Comparison of ENCODE assay signal across 27 mouse cellular contexts in the genomic region with DNA sequence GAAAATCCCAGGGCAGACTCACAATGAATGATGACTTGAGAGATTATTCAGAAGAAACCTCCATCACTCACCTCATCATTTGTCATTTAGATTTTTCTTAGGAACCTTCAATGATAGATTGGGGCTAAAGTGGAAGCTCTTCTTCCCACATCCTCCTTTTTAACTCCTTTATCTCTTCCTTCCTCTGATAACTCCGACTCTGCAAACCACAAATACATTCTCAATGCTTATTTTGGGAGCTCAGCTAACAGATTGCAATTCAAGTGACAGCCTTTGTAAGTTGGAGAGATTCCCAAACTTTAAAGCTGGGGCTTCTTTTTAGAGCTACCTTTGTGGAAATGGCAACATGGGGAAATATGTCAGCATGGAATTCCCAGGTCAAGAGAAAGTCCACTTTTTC.
DNase-seq lines count a peak whose midpoint lies in the region; ATAC-seq and TF ChIP-seq lines count a peak whose summit lies in the region.
"Had no signal": no experiment of that assay in that cellular context is flagged by ENCODE, and none has a peak within 500 bp of the region (broad histone marks: within the 10 kb centered on the region; RNA-seq: fewer than 3 reads in every experiment).

No protein-coding gene starts in this region.

- ATAC-seq in forebrain, postnatal 0 days = no peak
- ATAC-seq in forebrain, embryonic 15.5 days (replicated peaks) = no peak
- peak; percentile 63 for ATAC-seq in common myeloid progenitor, adult 5-6 weeks (replicated peaks; ENCODE audit: low read depth, poor library complexity, severe bottlenecking)
- ATAC-seq: forebrain, embryonic 13.5 days; hindbrain, postnatal 0 days; inflammation-experienced regulatory T-cells, adult 6 months; intestine, embryonic 16.5 days; Patski had no signal

- H3K9ac ChIP-seq in forebrain, postnatal 0 days = no peak overlapping the region
- H3K9ac ChIP-seq in forebrain, embryonic 15.5 days (replicated peaks) = no peak overlapping the region
- H3K9ac ChIP-seq: forebrain, embryonic 13.5 days; heart, embryonic 12.5 days; heart, embryonic 15.5 days; hindbrain, embryonic 14.5 days had no signal

- DNase-seq in forebrain, postnatal 0 days = peak; percentile 14
- peak; percentile 2 to 3 for DNase-seq in left cerebral cortex, postnatal 14 days (ENCODE audit: low spot score in 2 of 2)
- no peak for DNase-seq in left cerebral cortex, postnatal 4 days
- no peak for DNase-seq in cerebellum, postnatal 25 days
- DNase-seq: adrenal gland, postnatal 10 days; adrenal gland, postnatal 36 days; cerebellum, adult 11 months; cerebellum, adult 2 months; cerebellum, adult 9-11 months; cerebellum, postnatal 36 days; gastrocnemius, adult 2 months; gastrocnemius, postnatal 25 days; heart, adult 18-20 months; heart, postnatal 10 days; heart, postnatal 36 days had no signal

- no peak overlapping the region for H3K4me2 ChIP-seq in forebrain, postnatal 0 days (ENCODE audit: low read depth)
- H3K4me2 ChIP-seq in forebrain, embryonic 15.5 days (replicated peaks) = no peak overlapping the region
- H3K4me2 ChIP-seq: forebrain, embryonic 13.5 days; heart, embryonic 12.5 days; heart, embryonic 15.5 days; hindbrain, embryonic 14.5 days had no signal

- 57% methylated on average over 1 of the region's 1 CpGs for WGBS in forebrain, postnatal 0 days
- 73% methylated on average over 1 of the region's 1 CpGs for WGBS in forebrain, embryonic 15.5 days

- H3K27ac ChIP-seq in forebrain, postnatal 0 days (ENCODE audit: low read depth, low read length) = no peak overlapping the region
- no peak overlapping the region for H3K27ac ChIP-seq in forebrain, embryonic 15.5 days (replicated peaks)
- H3K27ac ChIP-seq: forebrain, embryonic 10.5 days; forebrain, embryonic 13.5 days; gastrocnemius, adult 2 months; heart, embryonic 15.5 days; hindbrain, embryonic 10.5 days; hindbrain, embryonic 14.5 days; hindbrain, postnatal 0 days had no signal

- intact Hi-C loops in left cerebral cortex, postnatal 14 days (cut with DNase I) = no loop called here
- intact Hi-C loops in left cerebral cortex, postnatal 4 days (cut with DNase I) = no loop called here

- H3K4me1 ChIP-seq in forebrain, postnatal 0 days (ENCODE audit: insufficient read depth) = no peaks in the 10 kb centered on the region
- no peaks in the 10 kb centered on the region for H3K4me1 ChIP-seq in forebrain, embryonic 15.5 days
- H3K4me1 ChIP-seq: forebrain, embryonic 10.5 days; forebrain, embryonic 13.5 days; heart, embryonic 12.5 days; heart, embryonic 15.5 days; hindbrain, embryonic 10.5 days had no signal

- TF ChIP-seq CTCF in forebrain, postnatal 0 days (IDR thresholded peaks at IDR 0.05; ENCODE audit: low read depth) = no peak

- H3K27me3 ChIP-seq in forebrain, postnatal 0 days (ENCODE audit: insufficient read depth, low read length) = no peaks in the 10 kb centered on the region
- H3K27me3 ChIP-seq in forebrain, embryonic 15.5 days = no peaks in the 10 kb centered on the region
- H3K27me3 ChIP-seq: forebrain, embryonic 13.5 days; heart, embryonic 12.5 days; heart, embryonic 15.5 days had no signal

- no peak overlapping the region for H3K4me3 ChIP-seq in forebrain, postnatal 0 days (ENCODE audit: low read depth, low read length)
- H3K4me3 ChIP-seq in forebrain, embryonic 15.5 days = no peak overlapping the region
- H3K4me3 ChIP-seq: forebrain, embryonic 10.5 days; forebrain, embryonic 13.5 days; gastrocnemius, adult 2 months; heart, embryonic 12.5 days; heart, embryonic 15.5 days; hindbrain, embryonic 10.5 days had no signal

- no peaks in the 10 kb centered on the region for H3K36me3 ChIP-seq in forebrain, postnatal 0 days (ENCODE audit: insufficient read depth)
- no peaks in the 10 kb centered on the region for H3K36me3 ChIP-seq in forebrain, embryonic 15.5 days
- H3K36me3 ChIP-seq: forebrain, embryonic 10.5 days; heart, embryonic 12.5 days; heart, embryonic 15.5 days; hindbrain, embryonic 10.5 days had no signal

- no peaks in the 10 kb centered on the region for H3K9me3 ChIP-seq in forebrain, postnatal 0 days (ENCODE audit: low read length)
- no peaks in the 10 kb centered on the region for H3K9me3 ChIP-seq in forebrain, embryonic 15.5 days
- H3K9me3 ChIP-seq: forebrain, embryonic 10.5 days; forebrain, embryonic 13.5 days; heart, embryonic 12.5 days; heart, embryonic 15.5 days; hindbrain, embryonic 10.5 days had no signal

Comparison
In these comparisons a context has a peak if more than half of its experiments do, and no peak if none do; other contexts are left out.
1. DNase-seq: peak in forebrain, postnatal 0 days (single experiment) and left cerebral cortex, postnatal 14 days (2 of 2); none in left cerebral cortex, postnatal 4 days (single experiment) and cerebellum, postnatal 25 days (0 of 2).